Mouse (Mus musculus): ENCODE results near the gene Sowahb.

Gene Sowahb

DNA sequence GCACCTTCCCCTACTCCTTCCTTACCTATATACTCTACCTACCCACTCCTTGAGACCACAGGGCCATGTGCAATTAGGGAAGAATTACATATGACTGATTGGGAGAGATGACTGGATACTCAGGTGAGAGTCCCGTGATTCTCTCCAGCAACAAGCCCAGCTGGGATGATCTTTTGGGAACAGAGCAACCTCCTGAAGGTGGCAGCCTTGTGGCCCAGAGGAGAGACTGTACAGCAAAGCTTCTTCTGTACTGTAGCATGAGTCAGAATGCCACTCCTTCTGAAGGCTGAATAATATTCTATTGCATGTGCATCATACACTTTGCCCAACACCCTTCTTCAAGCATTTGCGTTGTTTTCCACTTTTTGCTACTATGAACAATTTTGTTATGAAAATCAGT, 42.2 kb downstream of the Sowahb start:
- no peak for DNase-seq (ENCODE audit: low spot score)

DNA sequence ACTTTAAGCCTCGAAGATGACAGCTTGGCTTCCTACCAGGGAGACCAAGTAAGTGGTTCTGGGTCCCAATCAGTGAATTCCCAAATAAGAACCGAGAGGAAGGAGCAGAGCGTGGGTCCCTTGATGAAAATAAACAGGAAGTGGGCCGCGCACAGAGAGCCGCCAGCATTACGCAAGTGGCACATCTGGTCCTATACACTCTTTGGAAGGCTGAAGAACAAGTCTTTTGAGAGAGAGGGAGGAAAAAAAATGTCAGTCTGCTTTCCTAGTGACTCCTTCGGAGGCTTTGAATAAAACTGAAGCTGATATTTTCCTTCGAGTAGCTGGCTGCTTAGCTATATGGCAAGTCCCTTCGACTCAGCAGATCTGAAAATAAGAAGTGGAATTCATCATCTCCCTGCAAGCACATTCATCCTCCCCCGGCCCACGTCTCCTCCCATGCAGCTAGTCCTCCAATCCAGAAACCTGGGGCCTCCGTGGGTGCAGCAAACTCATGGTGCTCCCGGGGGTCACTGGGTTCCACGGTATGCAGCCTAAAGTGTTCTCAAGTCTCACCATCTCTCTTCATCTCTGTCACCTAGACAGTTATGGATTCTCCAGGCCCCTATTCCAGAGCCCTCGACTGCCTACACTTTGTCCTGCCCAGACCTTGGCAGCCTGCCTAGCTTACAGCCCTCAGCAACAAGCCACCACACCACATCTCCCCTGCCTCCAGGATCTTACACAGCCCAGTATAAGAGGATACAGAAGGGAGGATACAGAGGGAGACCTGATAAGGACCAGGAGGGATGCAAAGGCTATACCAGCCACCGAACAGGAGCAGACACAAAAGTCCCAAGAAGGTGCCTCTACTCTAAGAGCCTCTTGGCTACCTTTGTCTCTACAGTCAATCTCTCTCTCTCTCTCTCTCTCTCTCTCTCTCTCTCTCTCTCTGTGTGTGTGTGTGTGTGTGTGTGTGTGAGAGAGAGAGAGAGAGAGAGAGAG, 43.8 kb downstream of the Sowahb start:
- DNase-seq (ENCODE audit: low spot score): peak; percentile 35

DNA sequence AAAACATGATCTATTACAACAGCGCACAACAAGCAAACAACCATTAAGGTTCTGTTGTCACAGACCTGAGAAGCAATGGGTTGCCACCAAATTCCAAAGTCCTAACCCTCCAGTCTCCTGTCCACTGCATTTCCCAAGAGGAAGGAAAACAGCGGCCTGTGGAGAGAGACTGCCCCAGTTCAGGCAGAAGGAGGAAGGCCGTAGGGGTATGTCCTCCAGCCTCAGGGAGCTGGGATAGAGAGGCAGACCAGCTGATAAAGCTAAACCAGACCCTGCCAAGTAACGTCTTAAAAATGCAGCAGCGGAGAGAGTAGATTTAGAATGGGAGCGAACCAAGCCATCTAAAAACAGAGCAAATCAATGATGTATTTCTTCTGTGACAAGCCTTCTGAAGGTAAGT, 44.8 kb downstream of the Sowahb start:
- DNase-seq (ENCODE audit: low spot score): no peak

DNA sequence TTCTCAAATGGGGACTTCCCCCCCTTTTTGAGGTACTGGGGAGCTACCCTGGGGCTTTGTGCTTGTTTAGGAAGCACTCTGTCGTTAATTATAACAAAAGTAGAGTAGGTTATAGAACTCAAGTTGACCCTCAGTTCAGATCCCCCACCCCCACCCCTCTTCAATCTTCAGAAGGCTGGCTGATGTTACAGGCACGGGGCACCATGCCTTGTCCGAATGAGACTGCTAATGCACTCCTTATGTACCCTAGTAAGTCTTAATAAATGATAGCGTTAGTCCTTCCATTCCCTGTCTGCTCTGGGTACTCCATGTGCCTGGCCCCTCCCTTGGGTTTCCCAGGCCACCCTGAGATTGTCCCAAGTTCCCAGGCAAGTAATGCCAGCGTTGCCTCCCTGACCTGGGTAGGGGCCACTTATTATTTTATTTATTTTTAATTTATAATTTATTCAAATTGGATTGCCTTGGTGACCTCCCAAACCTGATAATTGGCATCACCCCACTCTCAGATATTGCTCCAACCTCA, 46.3 kb downstream of the Sowahb start:
- DNase-seq (ENCODE audit: low spot score): no peak

DNA sequence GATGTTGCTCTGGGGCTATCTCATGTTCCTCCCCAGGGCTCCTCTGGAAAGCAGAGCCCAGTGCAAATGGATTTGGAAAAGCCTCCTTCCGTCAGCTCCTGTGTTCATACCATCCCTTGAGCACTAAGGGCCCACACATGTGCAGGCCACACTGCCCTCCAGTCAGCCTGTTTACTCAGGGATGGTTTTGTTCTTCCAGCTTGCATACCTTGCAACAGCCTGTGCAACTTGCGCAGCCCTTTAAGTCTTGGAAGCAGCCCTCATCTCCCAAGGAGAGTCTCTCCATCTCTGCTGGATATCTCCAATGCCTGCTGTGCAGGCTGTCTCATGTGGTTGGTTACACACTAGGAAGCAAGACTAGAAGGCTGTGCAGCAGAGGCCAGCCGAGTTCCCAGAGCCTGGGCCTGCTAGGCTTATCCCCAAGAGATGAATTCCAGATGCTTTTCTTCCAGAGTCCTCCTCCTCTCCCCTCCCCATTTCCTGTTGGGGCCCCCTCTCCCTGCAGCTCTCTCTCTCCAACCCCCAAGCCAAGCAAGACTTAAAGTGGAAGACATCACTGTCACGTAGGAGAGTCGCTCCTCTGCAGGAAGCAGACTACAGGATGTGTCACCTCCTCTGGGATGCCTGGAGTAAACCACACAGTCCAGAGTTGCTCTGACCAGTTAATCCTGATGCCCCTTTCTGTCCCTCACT, 47.2 kb downstream of the Sowahb start:
- no peak for DNase-seq (ENCODE audit: low spot score)

DNA sequence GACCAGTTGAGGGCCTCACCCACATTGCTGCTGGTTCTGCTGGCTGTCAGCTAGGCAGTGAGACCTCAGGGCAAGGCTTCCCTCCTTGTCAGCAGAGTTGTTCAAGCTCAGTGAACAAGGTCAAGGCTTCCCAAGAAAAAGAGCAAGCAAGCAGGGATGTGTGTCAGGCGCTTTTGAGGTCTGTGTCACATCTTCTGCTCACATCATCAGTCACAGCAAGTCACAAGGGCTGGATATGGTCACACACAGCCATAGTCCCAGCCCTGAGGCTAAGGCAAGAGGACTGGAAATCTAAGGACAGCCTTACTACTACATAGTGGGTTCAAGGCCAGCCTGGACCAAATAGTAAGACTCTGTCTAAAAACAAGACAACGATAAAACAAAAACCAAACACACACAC, 50.0 kb downstream of the Sowahb start:
- no peak for DNase-seq (ENCODE audit: low spot score)

DNA sequence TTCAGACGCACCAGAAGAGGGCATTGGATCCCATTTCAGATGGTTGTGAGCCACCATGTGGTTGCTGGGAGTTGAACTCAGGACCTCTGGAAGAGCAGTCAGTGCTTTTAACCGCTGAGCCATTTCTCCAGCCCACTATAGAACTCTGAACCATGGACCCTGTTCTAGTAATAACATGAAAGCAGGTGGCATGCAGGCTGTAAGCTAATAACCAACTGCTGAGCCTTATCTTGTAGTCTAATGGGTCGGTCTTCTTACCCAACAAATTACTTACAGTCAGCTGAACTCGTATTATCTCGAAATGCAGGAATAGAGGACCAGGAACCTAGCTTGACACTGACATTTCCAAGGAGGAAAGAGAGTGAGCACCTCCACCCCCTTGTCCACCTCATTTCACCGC, 50.5 kb downstream of the Sowahb start:
- DNase-seq (ENCODE audit: low spot score): no peak

DNA sequence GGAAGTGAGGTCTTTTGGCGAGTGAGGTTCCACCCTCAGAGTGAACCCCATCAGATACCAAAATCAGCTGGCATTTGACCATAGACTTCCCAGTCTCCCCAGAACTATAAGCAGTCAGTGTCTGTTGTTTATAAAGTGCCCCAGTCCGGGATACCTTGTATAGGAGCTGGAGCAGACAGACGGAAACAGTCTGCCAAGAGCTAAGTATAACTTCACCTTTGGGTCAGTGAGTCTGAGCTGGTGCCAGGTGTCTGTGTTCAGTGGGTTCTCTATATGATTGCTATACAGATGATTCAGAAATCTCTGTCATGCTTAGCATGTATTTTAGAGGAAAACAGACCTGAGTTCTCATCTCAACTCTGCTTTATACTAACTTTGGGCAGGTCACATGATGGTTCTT, 52.7 kb downstream of the Sowahb start:
- no peak for DNase-seq (ENCODE audit: low spot score)
